Mouse (Mus musculus) heart, postnatal 0 days (tissue): ENCODE measurements around the gene Ptprt. TPM values are rescaled to one million over a fixed set of nuclear protein-coding genes. Genes with fewer than 3 reads are reported as not detected.

Source experiments
- ATAC-seq: fragments of 200-750 bp; cut with Nextera tagmentation; 2 replicates; pipeline ENCODE4 v1.8.0; 2017; ENCODE audit warnings: low read depth, moderate number of reproducible peaks, moderate library complexity; ENCODE audit not compliant: insufficient read depth
- DNase-seq: peaks from one replicate; pipeline ENCODE4 v3.0.0-alpha.2; 2016; ENCODE audit warnings: low spot score
- H3K27ac ChIP-seq: fragments of 300-500 bp; sonication (generic); 2 replicates; pipeline ENCODE4 v1.5.1; 2014; ENCODE audit warnings: low read depth, mild to moderate bottlenecking
- H3K27me3 ChIP-seq: fragments of 300-500 bp; sonication (generic); 2 replicates; pipeline ENCODE4 v1.6.1; 2014; ENCODE audit warnings: low read length, mixed read lengths; ENCODE audit not compliant: control insufficient read depth, insufficient read depth
- H3K36me3 ChIP-seq: fragments of 300-500 bp; sonication (generic); replicated peaks from 2 replicates; pipeline ENCODE4 v1.6.1; 2014; ENCODE audit warnings: low read length, mixed read lengths; ENCODE audit not compliant: control insufficient read depth, insufficient read depth
- H3K4me1 ChIP-seq: fragments of 300-500 bp; sonication (generic); 2 replicates; pipeline ENCODE4 v1.6.1; 2014; ENCODE audit warnings: antibody characterized with exemption; ENCODE audit not compliant: control insufficient read depth, insufficient read depth
- H3K4me2 ChIP-seq: fragments of 300-500 bp; sonication (generic); 2 replicates; pipeline ENCODE4 v1.6.1; 2014; ENCODE audit warnings: low read depth, mild to moderate bottlenecking, low read length, moderate library complexity
- H3K4me3 ChIP-seq: fragments of 300-500 bp; sonication (generic); 2 replicates; pipeline ENCODE4 v1.5.1; 2014; ENCODE audit warnings: low read depth, low read length
- H3K9ac ChIP-seq: fragments of 300-500 bp; sonication (generic); replicated peaks from 2 replicates; pipeline ENCODE4 v1.6.1; 2014; ENCODE audit warnings: low read depth, low read length, mixed read lengths
- H3K9me3 ChIP-seq: fragments of 300-500 bp; sonication (generic); replicated peaks from 2 replicates; pipeline ENCODE4 v1.6.1; 2016; ENCODE audit warnings: low read length; ENCODE audit not compliant: control insufficient read depth
- CTCF ChIP-seq: IDR thresholded peaks from 2 replicates; pipeline ENCODE4 v1.5.1; 2016; ENCODE audit warnings: antibody characterized with exemption, control low read depth, low read depth
- EP300 ChIP-seq: IDR thresholded peaks from 2 replicates; pipeline ENCODE4 v1.6.1; 2016; ENCODE audit warnings: antibody characterized with exemption, low read depth
- WGBS: fragments of 180-500 bp; shearing (Covaris S2); extraction: QIAGEN DNeasy Blood & Tissue Kit; methylation state at CpG from one replicate; pipeline ENCODE4 v1.1.7; 2014; 5-methylcytosine and 5-hydroxymethylcytosine counted together
- polyA plus RNA-seq: library from polyadenylated mRNA; unstranded; fragments of >200 nt; fragmentation: Nextera tagmentation; extraction: Ambion mirVana; gene quantifications from 2 replicates; pipeline ENCODE4 v1.2.1, GENCODE M21; 2015
- total RNA-seq: library from RNA; depleted of rRNA; stranded (reverse); fragments of >200 nt; gene quantifications from 2 replicates; pipeline ENCODE4 v1.2.3, GENCODE M21; 2014; ENCODE audit warnings: low replicate concordance

Ptprt gene
- total and polyA plus RNA-seq, 2 experiments from 2014 or later: 0.08 to 0.55 TPM

DNA sequence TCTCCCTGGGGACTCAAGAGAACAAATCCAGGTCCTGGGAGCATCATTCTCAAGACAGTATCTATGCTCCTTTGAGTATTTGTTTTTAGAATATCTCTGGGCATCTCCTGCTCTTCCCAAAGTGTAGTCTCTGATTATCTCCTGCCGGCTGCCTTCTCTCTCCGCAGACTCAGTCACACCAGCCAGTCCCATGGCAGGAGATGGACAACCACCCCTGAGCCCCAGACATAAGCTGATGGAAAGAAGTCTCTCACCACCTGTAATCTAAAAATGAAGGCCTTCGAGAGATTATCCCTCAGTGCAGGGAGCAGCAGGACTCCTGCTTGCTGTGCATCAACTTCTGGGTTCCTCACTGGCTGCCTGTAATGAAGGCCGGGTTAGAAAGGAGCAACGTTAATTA lies 151.9 kb downstream of the Ptprt start:
- no peak for TF ChIP-seq EP300
- TF ChIP-seq CTCF: no peak
- Histone ChIP-seq H3K4me2 (no peak overlapping the region), H3K27ac (no peak overlapping the region), H3K9ac (no peak overlapping the region), H3K27me3 (no peaks in the 10 kb centered on the region), H3K9me3 (no peaks in the 10 kb centered on the region), H3K36me3 (no peaks in the 10 kb centered on the region), H3K4me1 (no peaks in the 10 kb centered on the region), H3K4me3 (no peak overlapping the region)
- no peak for DNase-seq
- ATAC-seq: no peak
- 61% methylated on average over 5 of the region's 5 CpGs for WGBS

- Histone ChIP-seq H3K36me3 (no peaks in the 10 kb centered on the region), H3K4me1 (no peaks in the 10 kb centered on the region), H3K9me3 (no peaks in the 10 kb centered on the region), H3K27ac (no peak overlapping the region), H3K9ac (no peak overlapping the region), H3K27me3 (no peaks in the 10 kb centered on the region), H3K4me2 (no peak overlapping the region), H3K4me3 (no peak overlapping the region)
- TF ChIP-seq EP300: no peak
- no peak for TF ChIP-seq CTCF
- WGBS: 86% methylated on average over 10 of the region's 10 CpGs
- DNase-seq (no peak), ATAC-seq (no peak)
Measured at GRCm38 (mm10) chr2:162507664-162508063, 153.3 kb downstream of the Ptprt start.

GRCm38 (mm10) chr2:162504850-162505249 lies 156.1 kb downstream of the Ptprt start:
- no peaks in the 10 kb centered on the region for H3K9me3 ChIP-seq
- DNase-seq (no peak), ATAC-seq (no peak)
- 71% methylated on average over 4 of the region's 4 CpGs for WGBS
- no peak overlapping the region for H3K9ac ChIP-seq
- no peak overlapping the region for H3K27ac ChIP-seq
- no peak overlapping the region for H3K4me2 ChIP-seq
- no peak overlapping the region for H3K4me3 ChIP-seq
- H3K4me1 ChIP-seq: no peaks in the 10 kb centered on the region
- no peak for TF ChIP-seq CTCF
- H3K36me3 ChIP-seq: no peaks in the 10 kb centered on the region
- no peaks in the 10 kb centered on the region for H3K27me3 ChIP-seq

GRCm38 (mm10) chr2:162499501-162499915 lies 161.4 kb downstream of the Ptprt start:
- Histone ChIP-seq H3K9ac (no peak overlapping the region), H3K4me2 (no peak overlapping the region), H3K36me3 (no peaks in the 10 kb centered on the region), H3K4me3 (no peak overlapping the region), H3K27ac (no peak overlapping the region), H3K9me3 (no peaks in the 10 kb centered on the region), H3K27me3 (no peaks in the 10 kb centered on the region), H3K4me1 (no peaks in the 10 kb centered on the region)
- DNase-seq: no peak
- ATAC-seq: no peak
- WGBS: 75% methylated on average over 9 of the region's 9 CpGs
- no peak for TF ChIP-seq CTCF
- TF ChIP-seq EP300: no peak

DNA sequence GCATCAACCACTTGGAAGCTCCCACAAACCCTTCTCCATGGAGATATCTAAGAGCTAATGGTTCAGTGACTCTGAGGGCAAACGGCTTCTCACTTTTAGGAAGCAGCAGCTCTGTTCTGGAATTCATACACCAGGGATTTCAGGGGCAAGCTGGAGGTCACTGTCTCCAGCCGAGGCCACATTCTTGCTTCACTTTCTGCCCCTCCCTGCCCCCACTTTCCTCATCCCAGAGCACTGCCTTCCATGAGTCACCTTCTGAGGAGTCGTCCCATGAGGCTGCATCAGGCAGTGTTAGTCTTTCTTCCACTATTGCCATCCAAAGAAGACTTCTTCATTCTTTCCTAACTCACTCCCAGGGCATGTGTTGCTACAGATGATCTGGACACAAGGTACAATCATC lies 162.8 kb downstream of the Ptprt start:
- TF ChIP-seq EP300 (no peak), CTCF (no peak)
- no peak overlapping the region for H3K27ac ChIP-seq
- no peaks in the 10 kb centered on the region for H3K9me3 ChIP-seq
- WGBS: 21% methylated on average over 3 of the region's 3 CpGs
- ATAC-seq: no peak
- H3K27me3 ChIP-seq: no peaks in the 10 kb centered on the region
- H3K4me2 ChIP-seq: no peak overlapping the region
- DNase-seq: no peak
- H3K36me3 ChIP-seq: no peaks in the 10 kb centered on the region
- no peak overlapping the region for H3K9ac ChIP-seq
- no peak overlapping the region for H3K4me3 ChIP-seq
- no peaks in the 10 kb centered on the region for H3K4me1 ChIP-seq

DNA sequence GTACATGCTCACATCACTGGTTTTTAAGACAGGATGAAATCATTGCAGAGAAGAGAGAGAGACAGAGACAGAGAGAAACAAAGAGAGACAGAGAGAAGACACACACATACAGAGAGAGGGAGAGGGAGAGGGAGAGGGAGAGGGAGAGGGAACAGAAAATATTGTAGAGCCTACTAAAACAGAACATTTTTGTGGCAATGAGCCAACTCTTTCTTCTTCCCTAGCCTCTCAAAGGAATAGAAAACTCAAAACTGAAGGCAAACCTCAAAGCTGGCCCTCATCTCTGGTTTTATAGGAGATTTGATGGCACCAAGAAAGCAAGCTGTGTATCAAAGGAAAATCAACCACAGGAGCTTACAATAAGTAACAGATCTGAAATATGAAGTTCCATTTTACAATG lies 176.9 kb downstream of the Ptprt start:
- no peak for TF ChIP-seq EP300
- TF ChIP-seq CTCF: no peak
- no peak for ATAC-seq
- H3K36me3 ChIP-seq: no peaks in the 10 kb centered on the region

More for the DNA sequence above, 176.9 kb downstream of the Ptprt start:
- no peak overlapping the region for H3K27ac ChIP-seq
- no peak for DNase-seq
- no peaks in the 10 kb centered on the region for H3K27me3 ChIP-seq
- no peak overlapping the region for H3K9ac ChIP-seq
- H3K4me2 ChIP-seq: no peak overlapping the region
- H3K9me3 ChIP-seq: no peaks in the 10 kb centered on the region
- H3K4me3 ChIP-seq: no peak overlapping the region
- H3K4me1 ChIP-seq: no peaks in the 10 kb centered on the region
